Comparison of ENCODE assay signal across 9 mouse cellular contexts in the genomic region with DNA sequence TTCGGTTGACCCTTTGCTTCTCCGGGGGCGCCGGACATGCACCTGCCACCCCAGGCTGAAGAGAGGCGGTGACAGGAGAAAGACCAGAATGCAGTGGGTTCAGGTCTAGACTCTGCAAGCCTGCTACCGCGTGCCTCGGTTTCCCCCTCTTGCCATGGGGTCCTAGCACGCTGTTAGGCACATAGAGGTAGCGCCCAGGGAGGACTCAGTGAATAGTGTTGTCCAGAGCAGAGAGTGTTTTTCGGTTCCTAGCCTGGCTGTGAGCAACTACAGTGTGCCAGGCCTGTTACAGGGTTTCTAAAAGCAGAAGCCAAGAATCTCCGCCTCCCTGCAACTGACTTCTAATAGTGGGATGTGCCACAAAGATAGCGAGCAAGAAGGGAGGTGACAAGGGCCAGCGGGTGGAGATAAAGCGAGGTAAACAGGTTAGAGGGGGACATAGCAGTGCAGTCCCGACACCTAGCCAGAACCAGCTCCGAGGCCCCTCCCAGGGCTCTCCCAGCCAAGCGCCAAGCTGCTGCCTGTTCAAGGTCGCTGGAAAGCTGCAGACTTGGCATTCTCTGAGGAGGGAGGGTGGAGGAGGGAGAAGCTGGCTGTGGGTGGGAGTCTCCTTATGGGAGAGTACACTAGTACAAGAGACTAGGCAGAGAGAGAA. TPM values are rescaled to one million over a fixed set of nuclear protein-coding genes. Genes with fewer than 3 reads are reported as not detected.
DNase-seq lines count a peak whose midpoint lies in the region; ATAC-seq and TF ChIP-seq lines count a peak whose summit lies in the region.
"Had no signal": no experiment of that assay in that cellular context is flagged by ENCODE, and none has a peak within 500 bp of the region (broad histone marks: within the 10 kb centered on the region; RNA-seq: fewer than 3 reads in every experiment).

No protein-coding gene starts in this region.

- TF ChIP-seq POLR2A in bone marrow macrophage, adult 2 months (IDR thresholded peaks at IDR 0.05; ENCODE audit: borderline replicate concordance, low read depth, low read length) = no peak

- DNase-seq in 3134 (ENCODE audit: extremely low read depth, insufficient read length, low spot score) (peak; percentile 77), liver (peak; percentile 91)
- peak; percentile 81 for DNase-seq in kidney, postnatal 0 days (ENCODE audit: low spot score)
- DNase-seq in midbrain, postnatal 0 days (ENCODE audit: low spot score) = peak; percentile 74

- H3K4me2 ChIP-seq in heart, embryonic 12.5 days = peak overlapping the region; percentile 84
- H3K4me2 ChIP-seq in kidney, postnatal 0 days (ENCODE audit: low read length) = peak overlapping the region; percentile 79
- H3K4me2 ChIP-seq in midbrain, postnatal 0 days (ENCODE audit: low read depth, low read length, poor library complexity, severe bottlenecking) = peak overlapping the region; percentile 83
- peak overlapping the region; percentile 98 for H3K4me2 ChIP-seq in stomach, embryonic 14.5 days (replicated peaks; ENCODE audit: low read depth, low read length)

- H3K36me3 ChIP-seq in heart, embryonic 12.5 days = no peaks in the 10 kb centered on the region
- no peaks in the 10 kb centered on the region for H3K36me3 ChIP-seq in kidney, postnatal 0 days (ENCODE audit: insufficient read depth, low read length)
- no peaks in the 10 kb centered on the region for H3K36me3 ChIP-seq in midbrain, postnatal 0 days (ENCODE audit: insufficient read depth, low read length)
- no peaks in the 10 kb centered on the region for H3K36me3 ChIP-seq in stomach, embryonic 14.5 days (ENCODE audit: control insufficient read depth, insufficient read depth, low read length)

- peak overlapping the region; percentile 81 for H3K9ac ChIP-seq in heart, embryonic 12.5 days
- peak overlapping the region; percentile 67 for H3K9ac ChIP-seq in kidney, postnatal 0 days (ENCODE audit: low read depth, low read length)
- peak overlapping the region; percentile 74 for H3K9ac ChIP-seq in midbrain, postnatal 0 days (replicated peaks; ENCODE audit: low read length, poor library complexity, severe bottlenecking)
- peak overlapping the region; percentile 57 for H3K9ac ChIP-seq in stomach, embryonic 14.5 days (replicated peaks; ENCODE audit: low read depth, low read length)

- H3K9me3 ChIP-seq in heart, embryonic 12.5 days (replicated peaks) = no peaks in the 10 kb centered on the region
- no peaks in the 10 kb centered on the region for H3K9me3 ChIP-seq in kidney, postnatal 0 days (replicated peaks; ENCODE audit: low read length)
- no peaks in the 10 kb centered on the region for H3K9me3 ChIP-seq in midbrain, postnatal 0 days (ENCODE audit: low read length)
- H3K9me3 ChIP-seq in stomach, embryonic 14.5 days (ENCODE audit: control insufficient read depth, low read depth, low read length) = no peaks in the 10 kb centered on the region

- H3K4me1 ChIP-seq in bone marrow macrophage, adult 2 months (ENCODE audit: control insufficient read depth, insufficient read depth, low read length) = peaks cover 17% of the 10 kb centered on the region
- H3K4me1 ChIP-seq in heart, embryonic 12.5 days (replicated peaks) = peaks cover 42% of the 10 kb centered on the region
- peaks cover 26% of the 10 kb centered on the region for H3K4me1 ChIP-seq in kidney, postnatal 0 days (replicated peaks; ENCODE audit: insufficient read depth, low read length)
- 0 out of 2 replicates have a peak, but pooled peaks cover 2% of the 10 kb centered on the region for H3K4me1 ChIP-seq in midbrain, postnatal 0 days (ENCODE audit: insufficient read depth, low read length)
- H3K4me1 ChIP-seq in stomach, embryonic 14.5 days (ENCODE audit: control insufficient read depth, insufficient read depth, low read length) = peaks cover 21% of the 10 kb centered on the region; the same call in 1 of the 2 replicates

- 2% methylated on average over 19 of the region's 19 CpGs for WGBS in heart, embryonic 12.5 days
- WGBS in kidney, postnatal 0 days = 7% methylated on average over 19 of the region's 19 CpGs
- 5% methylated on average over 19 of the region's 19 CpGs for WGBS in midbrain, postnatal 0 days
- WGBS in stomach, embryonic 14.5 days = 6% methylated on average over 19 of the region's 19 CpGs

- TF ChIP-seq CTCF in bone marrow macrophage, adult 2 months (IDR thresholded peaks at IDR 0.05; ENCODE audit: low read depth, low read length) = no peak
- no peak for TF ChIP-seq CTCF in kidney, postnatal 0 days (IDR thresholded peaks at IDR 0.05; ENCODE audit: low read depth)
- TF ChIP-seq CTCF in midbrain, postnatal 0 days (IDR thresholded peaks at IDR 0.05) = no peak

- no peaks in the 10 kb centered on the region for H3K27me3 ChIP-seq in heart, embryonic 12.5 days (replicated peaks)
- no peaks in the 10 kb centered on the region for H3K27me3 ChIP-seq in kidney, postnatal 0 days (ENCODE audit: insufficient read depth, low read length)
- H3K27me3 ChIP-seq in midbrain, postnatal 0 days (ENCODE audit: insufficient read depth, low read length) = no peaks in the 10 kb centered on the region
- no peaks in the 10 kb centered on the region for H3K27me3 ChIP-seq in stomach, embryonic 14.5 days (ENCODE audit: control insufficient read depth, insufficient read depth, low read length)
- H3K27me3 ChIP-seq: Patski had no signal

- H3K27ac ChIP-seq in bone marrow macrophage, adult 2 months (ENCODE audit: insufficient read depth, low read depth, low read length) = peak overlapping the region; percentile 93
- peak overlapping the region; percentile 93 for H3K27ac ChIP-seq in heart, embryonic 12.5 days (ENCODE audit: poor library complexity, severe bottlenecking)
- H3K27ac ChIP-seq in kidney, postnatal 0 days = peak overlapping the region; percentile 94
- H3K27ac ChIP-seq in midbrain, postnatal 0 days (ENCODE audit: low read depth, low read length) = peak overlapping the region; percentile 51
- H3K27ac ChIP-seq in stomach, embryonic 14.5 days (ENCODE audit: low read length) = peak overlapping the region; percentile 72; the same call in 1 of the 2 replicates

- peak; percentile 82 for ATAC-seq in erythroblast, adult 5-6 weeks (replicated peaks; ENCODE audit: low FRiP score, poor library complexity, severe bottlenecking)
- peak; percentile 87 for ATAC-seq in heart, embryonic 12.5 days (ENCODE audit: insufficient number of reproducible peaks, low FRiP score)
- peak; percentile 75 for ATAC-seq in kidney, postnatal 0 days (replicated peaks; ENCODE audit: low FRiP score, low read depth)
- ATAC-seq in midbrain, postnatal 0 days (ENCODE audit: low FRiP score) = peak; percentile 44; the same call in 1 of the 2 replicates
- peak; percentile 59; the same call in 1 of the 2 replicates for ATAC-seq in stomach, embryonic 14.5 days (ENCODE audit: insufficient number of reproducible peaks, insufficient read depth, low FRiP score, low read depth)
- ATAC-seq: Patski had no signal

- peak overlapping the region; percentile 56 for H3K4me3 ChIP-seq in bone marrow macrophage, adult 2 months (ENCODE audit: insufficient read depth, low read length)
- H3K4me3 ChIP-seq in heart, embryonic 12.5 days = peak overlapping the region; percentile 58
- H3K4me3 ChIP-seq in kidney, postnatal 0 days (replicated peaks; ENCODE audit: low read depth, low read length) = peak overlapping the region; percentile 38
- peak overlapping the region; percentile 41 for H3K4me3 ChIP-seq in midbrain, postnatal 0 days (ENCODE audit: low read depth, low read length)
- peak overlapping the region; percentile 47 for H3K4me3 ChIP-seq in stomach, embryonic 14.5 days (ENCODE audit: low read depth, low read length)

RNA-seq across cellular contexts. Expression of a gene that starts 31.5 kb away (rescaled TPM):
- not detected in 2 replicates for polyA plus RNA-seq in bone marrow macrophage, adult 2 months (2012; ENCODE audit: insufficient read depth, insufficient read length, missing spikeins)
- not detected in 2 replicates for total RNA-seq in erythroblast, adult 5-6 weeks (2015; ENCODE audit: low replicate concordance)
- not detected in 2 replicates for total RNA-seq in erythroblast, adult 5-6 weeks (2017; ENCODE audit: low replicate concordance)
- polyA plus RNA-seq in heart, embryonic 12.5 days (2016; fragmentation: Nextera tagmentation; extraction: Ambion mirVana) = 1.0 and 2.2 TPM in 2 replicates
- polyA plus RNA-seq in kidney, postnatal 0 days (2015; fragmentation: Nextera tagmentation; extraction: Ambion mirVana) = 4.6 TPM in 2 replicates
- 2.4 TPM in 1 of 2 replicates, not detected in the other for total RNA-seq in midbrain, postnatal 0 days (2014; rRNA removed)
- polyA plus RNA-seq in midbrain, postnatal 0 days (2015; fragmentation: Nextera tagmentation; extraction: Ambion mirVana) = 1.2 and 1.5 TPM in 2 replicates
- polyA plus RNA-seq in stomach, embryonic 14.5 days (2014; fragmentation: Nextera tagmentation; extraction: Ambion mirVana) = 2.5 and 3.3 TPM in 2 replicates

RNA-seq across cellular contexts. Expression of a gene that starts 35.7 kb away (rescaled TPM):
- 7.4 and 9.3 TPM in 2 replicates for polyA plus RNA-seq in bone marrow macrophage, adult 2 months (2012; ENCODE audit: insufficient read depth, insufficient read length, missing spikeins)
- 2.7 TPM in 2 replicates for total RNA-seq in erythroblast, adult 5-6 weeks (2015; ENCODE audit: low replicate concordance)
- total RNA-seq in erythroblast, adult 5-6 weeks (2017; ENCODE audit: low replicate concordance) = 3.9 TPM in 1 of 2 replicates, not detected in the other
- 77.2 and 78.8 TPM in 2 replicates for polyA plus RNA-seq in heart, embryonic 12.5 days (2016; fragmentation: Nextera tagmentation; extraction: Ambion mirVana)
- polyA plus RNA-seq in kidney, postnatal 0 days (2015; fragmentation: Nextera tagmentation; extraction: Ambion mirVana) = 77.4 and 81.4 TPM in 2 replicates
- total RNA-seq in midbrain, postnatal 0 days (2014; rRNA removed) = 62.2 and 74.1 TPM in 2 replicates
- 90.3 and 104 TPM in 2 replicates for polyA plus RNA-seq in midbrain, postnatal 0 days (2015; fragmentation: Nextera tagmentation; extraction: Ambion mirVana)
- 99.1 and 101 TPM in 2 replicates for polyA plus RNA-seq in stomach, embryonic 14.5 days (2014; fragmentation: Nextera tagmentation; extraction: Ambion mirVana)

RNA-seq across cellular contexts. Expression of a gene that starts 58.2 kb away (rescaled TPM):
- polyA plus RNA-seq in bone marrow macrophage, adult 2 months (2012; ENCODE audit: insufficient read depth, insufficient read length, missing spikeins) = 19.2 and 19.6 TPM in 2 replicates
- 13.6 and 19.2 TPM in 2 replicates for total RNA-seq in erythroblast, adult 5-6 weeks (2015; ENCODE audit: low replicate concordance)
- 40.6 and 42.2 TPM in 2 replicates for total RNA-seq in erythroblast, adult 5-6 weeks (2017; ENCODE audit: low replicate concordance)
- polyA plus RNA-seq in heart, embryonic 12.5 days (2016; fragmentation: Nextera tagmentation; extraction: Ambion mirVana) = 24.2 and 25.5 TPM in 2 replicates
- polyA plus RNA-seq in kidney, postnatal 0 days (2015; fragmentation: Nextera tagmentation; extraction: Ambion mirVana) = 26.1 and 26.9 TPM in 2 replicates
- total RNA-seq in midbrain, postnatal 0 days (2014; rRNA removed) = 36.5 and 40.7 TPM in 2 replicates
- 36.1 and 39.6 TPM in 2 replicates for polyA plus RNA-seq in midbrain, postnatal 0 days (2015; fragmentation: Nextera tagmentation; extraction: Ambion mirVana)
- polyA plus RNA-seq in stomach, embryonic 14.5 days (2014; fragmentation: Nextera tagmentation; extraction: Ambion mirVana) = 27.1 and 29.1 TPM in 2 replicates

Comparison
In these comparisons a context has a peak if more than half of its experiments do, and no peak if none do; other contexts are left out.
1. Peak in every context shown above with its lines: DNase-seq, ATAC-seq, H3K4me3 ChIP-seq and H3K27ac ChIP-seq.